Mouse (Mus musculus): Measurements from ENCODE around the gene Gys1. TPM values are rescaled to one million over a fixed set of nuclear protein-coding genes. Genes with fewer than 3 reads are reported as not detected.
"Not testable (repeated sequence)": the region's sequence is repeated elsewhere in the genome, so short reads cannot be mapped to it uniquely, and the experiment has no call there.

The Gys1 gene
- polyA plus RNA-seq (2021): 59.3 TPM

DNA sequence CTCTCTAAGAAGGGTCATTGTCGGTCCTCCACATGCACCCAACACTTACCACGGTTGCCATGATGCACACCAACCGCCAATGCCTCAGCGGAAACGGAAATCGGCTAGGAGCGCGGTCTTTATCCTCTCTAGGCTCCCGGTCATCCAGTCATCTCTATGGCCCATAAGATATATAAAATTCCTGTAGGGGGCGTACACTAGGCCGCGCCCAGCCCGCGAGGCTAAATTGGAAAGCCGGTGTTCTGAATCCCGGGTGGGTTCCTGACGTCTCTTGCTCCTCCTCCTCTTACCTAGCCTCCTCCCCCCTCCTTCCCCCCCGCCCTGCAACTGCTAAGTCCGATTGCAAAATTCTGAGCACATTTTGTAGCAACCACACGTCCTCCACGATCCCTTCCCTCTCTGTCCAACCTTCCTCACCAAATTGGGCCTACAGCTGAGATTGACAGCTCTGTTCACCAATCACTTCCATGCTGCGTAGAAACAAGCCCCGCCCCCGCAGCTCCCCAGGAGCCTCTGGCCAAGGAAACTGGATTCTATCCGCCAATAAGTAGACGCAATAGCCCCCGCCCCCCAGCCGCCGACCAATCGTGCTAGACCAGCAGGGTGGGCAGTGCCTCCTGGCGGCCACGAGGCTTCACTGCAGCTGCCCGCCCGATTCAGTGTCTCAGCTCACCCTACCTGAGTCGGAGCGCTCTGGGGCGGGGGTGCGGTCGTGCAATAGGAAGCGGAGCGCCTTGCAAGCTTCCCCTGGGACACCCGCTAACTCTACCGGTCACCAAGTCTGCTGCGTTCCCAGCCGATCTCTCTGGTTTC lies at the start of gene Gys1:
Gys1 (plus strand) TSS at position 642 of the 813 bp plus-strand sequence.
- in situ Hi-C loops (cut with MboI; ENCODE audit: low pct_unique_long_range_greater_than_20kb): no loop called here
- POLR2A ChIA-PET: interaction anchor here (0.5 to 1.0 kb wide), 4 partner anchors 8 to 28 kb away, joined by 3 to 7 read pairs (median 3); no protein-coding TSS in a partner anchor
- H3K27me3 ChIP-seq: no peaks in the 10 kb centered on the region
- TF ChIP-seq CTCF (IDR thresholded peaks at IDR 0.05): no peak
- ATAC-seq: peak; percentile 74
- DNase-seq (ENCODE audit: low read depth, low spot score): peak; percentile 99
- CTCF ChIA-PET: interaction anchor here (0.7 to 1.9 kb wide), 8 partner anchors 9 to 275 kb away, joined by 3 to 10 read pairs (median 3); no protein-coding TSS in a partner anchor

DNA sequence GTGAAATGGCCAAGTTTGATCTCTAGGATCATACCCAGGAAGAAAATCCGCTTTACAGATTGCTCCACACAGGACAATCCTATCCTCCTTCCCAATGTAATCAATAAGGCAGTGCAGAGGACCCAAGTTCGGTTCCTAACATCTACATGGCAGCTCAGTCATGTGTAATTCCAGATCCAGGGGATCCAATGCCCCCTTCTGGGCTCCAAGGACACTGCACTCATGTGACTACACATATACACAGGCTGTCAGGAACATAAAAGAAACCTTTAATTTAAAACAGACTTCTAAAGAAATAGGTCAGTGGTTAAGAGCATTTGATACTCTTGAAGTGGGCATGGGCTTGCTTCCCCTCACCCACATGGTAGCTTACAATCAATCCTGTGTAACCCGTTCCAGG lies 48.6 kb upstream of the Gys1 start:
- POLR2A ChIA-PET: no interaction called here
- no peak for ATAC-seq
- in situ Hi-C loops (cut with MboI; ENCODE audit: low pct_unique_long_range_greater_than_20kb): no loop called here

DNA sequence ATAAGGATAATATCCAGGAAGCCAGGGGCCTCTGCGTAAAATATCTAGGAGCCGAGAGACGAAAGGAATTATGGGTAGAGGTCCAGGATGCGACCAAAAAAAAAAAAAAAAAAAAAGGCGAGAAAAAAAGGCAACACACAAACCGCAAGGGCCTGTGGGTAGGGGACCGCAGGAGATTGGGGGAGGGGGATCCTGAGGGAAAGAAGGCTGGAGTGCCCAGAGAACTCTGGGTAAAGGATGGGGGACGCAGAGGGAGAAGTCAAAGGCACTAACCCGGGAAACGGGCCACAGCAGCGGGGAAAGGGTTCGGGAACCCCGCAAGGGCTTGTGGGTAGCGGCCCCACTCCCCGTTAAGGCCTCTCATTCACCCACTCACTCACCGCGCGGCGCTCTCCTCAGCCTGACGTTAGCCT lies 39.5 kb upstream of the Gys1 start:
- ATAC-seq (peak; percentile 68), DNase-seq (ENCODE audit: low read depth, low spot score) (peak; percentile 28)
- in situ Hi-C loops (cut with MboI; ENCODE audit: low pct_unique_long_range_greater_than_20kb): no loop called here
- CTCF ChIA-PET: interaction anchor here (0.6 kb wide), 1 partner anchor 86 kb away, joined by 3 read pairs; no protein-coding TSS in a partner anchor
- H3K27me3 ChIP-seq: no peaks in the 10 kb centered on the region
- POLR2A ChIA-PET: interaction anchor here (0.6 to 1.2 kb wide), 2 partner anchors 13 to 131 kb away, joined by 3 read pairs; no protein-coding TSS in a partner anchor
- TF ChIP-seq CTCF (IDR thresholded peaks at IDR 0.05): no peak

More for the DNA sequence above, 48.6 kb upstream of the Gys1 start:
- H3K27me3 ChIP-seq: no peaks in the 10 kb centered on the region
- TF ChIP-seq CTCF (IDR thresholded peaks at IDR 0.05): no peak
- CTCF ChIA-PET: no interaction called here
- DNase-seq (ENCODE audit: low read depth, low spot score): no peak

DNA sequence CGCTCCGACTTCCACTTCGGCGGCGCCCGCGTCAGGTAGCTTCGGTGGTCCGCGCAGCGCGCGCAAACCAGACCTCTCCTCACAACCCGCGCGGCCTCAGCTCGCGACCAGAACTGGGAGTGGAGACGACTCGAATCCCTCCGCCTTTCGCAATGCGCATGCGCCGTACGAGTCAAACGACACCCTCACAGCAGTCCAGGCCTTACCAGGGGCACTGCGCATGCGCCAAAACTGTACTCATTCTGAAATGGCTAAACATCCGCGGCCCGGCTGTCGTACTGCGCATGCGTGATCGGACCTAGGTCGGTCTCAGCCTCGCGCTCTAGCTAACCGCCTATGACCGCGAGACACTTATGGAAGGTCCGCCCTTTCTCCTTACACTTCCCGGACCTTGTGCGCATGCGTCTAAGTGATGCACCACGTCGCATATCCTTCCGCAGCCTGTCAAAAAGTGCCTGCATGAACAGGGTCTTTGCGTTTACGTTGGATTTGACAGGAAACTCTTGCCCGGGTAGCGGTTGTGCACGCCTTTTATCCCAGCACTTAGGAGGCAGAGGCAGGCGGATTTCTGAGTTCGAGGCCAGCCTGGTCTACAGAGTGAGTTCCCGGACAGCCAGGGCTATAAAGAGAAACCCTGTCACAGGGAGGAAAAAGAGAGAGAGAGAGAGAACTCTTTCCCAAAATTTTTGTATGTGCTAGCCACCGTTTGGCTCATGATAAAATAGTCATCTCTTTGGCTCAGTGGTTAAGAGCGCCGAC lies 38.9 kb upstream of the Gys1 start, which contains the start of gene Snrnp70:
Snrnp70 (minus strand) TSS at position 165 of the 759 bp plus-strand sequence.
- POLR2A ChIA-PET: interaction anchor here (0.6 to 1.2 kb wide), 2 partner anchors 13 to 132 kb away, joined by 3 read pairs; no protein-coding TSS in a partner anchor
- in situ Hi-C loops (cut with MboI; ENCODE audit: low pct_unique_long_range_greater_than_20kb): no loop called here
- no peaks in the 10 kb centered on the region for H3K27me3 ChIP-seq
- CTCF ChIA-PET: interaction anchor here (0.6 to 1.6 kb wide), 3 partner anchors 30 to 97 kb away, joined by 3 to 5 read pairs (median 5); no protein-coding TSS in a partner anchor
- DNase-seq (ENCODE audit: low read depth, low spot score) (peak; percentile 99), ATAC-seq (peak; percentile 93)
- no peak for TF ChIP-seq CTCF (IDR thresholded peaks at IDR 0.05)

DNA sequence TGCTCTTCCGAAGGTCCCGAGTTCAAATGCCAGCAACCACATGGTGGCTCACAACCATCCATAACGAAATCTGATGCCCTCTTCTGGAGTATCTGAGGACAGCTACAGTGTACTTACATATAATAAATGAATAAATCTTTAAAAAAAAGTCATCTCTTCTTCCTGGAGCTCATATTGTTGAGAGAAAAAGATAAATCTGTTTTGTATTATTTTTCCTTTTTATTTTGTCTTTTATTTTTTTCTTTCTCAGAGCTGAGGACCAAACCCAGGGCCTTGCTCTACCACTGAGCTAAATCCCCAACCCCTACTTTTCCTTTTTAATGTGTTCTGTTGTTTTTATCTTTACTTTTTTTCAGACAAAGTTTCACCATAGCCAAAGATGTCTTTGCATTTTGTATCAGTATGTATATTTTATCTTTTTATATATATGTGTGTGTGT lies 38.3 kb upstream of the Gys1 start:
- CTCF ChIA-PET: interaction anchor here (1.4 to 1.6 kb wide), 2 partner anchors 31 to 97 kb away, joined by 5 read pairs; no protein-coding TSS in a partner anchor
- DNase-seq (ENCODE audit: low read depth, low spot score); H3K27me3 ChIP-seq; in situ Hi-C loops (cut with MboI; ENCODE audit: low pct_unique_long_range_greater_than_20kb); POLR2A ChIA-PET; ATAC-seq: not testable (repeated sequence)
- peak; percentile 62 for TF ChIP-seq CTCF (IDR thresholded peaks at IDR 0.05)

DNA sequence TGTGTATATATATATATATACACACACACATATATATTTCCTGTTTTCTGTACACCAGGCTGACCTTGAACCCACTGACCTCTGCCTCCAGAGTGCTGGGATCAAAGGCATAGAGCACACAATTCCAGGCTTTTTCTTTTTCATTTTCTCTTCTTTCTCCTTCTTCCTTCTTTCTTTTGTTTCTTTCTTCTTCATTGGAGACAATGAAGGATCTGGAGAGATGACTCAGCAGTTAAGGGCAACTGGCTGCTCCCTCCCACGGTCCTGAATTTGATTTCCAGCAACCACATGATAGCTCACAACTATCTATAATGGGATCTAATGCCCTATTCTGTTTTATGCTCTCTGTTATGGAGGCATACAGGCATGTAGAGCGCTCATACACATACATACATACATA lies 37.9 kb upstream of the Gys1 start:
- DNase-seq (ENCODE audit: low read depth, low spot score) (no peak), ATAC-seq (no peak)
- in situ Hi-C loops (cut with MboI; ENCODE audit: low pct_unique_long_range_greater_than_20kb): no loop called here
- no peaks in the 10 kb centered on the region for H3K27me3 ChIP-seq
- no peak for TF ChIP-seq CTCF (IDR thresholded peaks at IDR 0.05)
- CTCF ChIA-PET: interaction anchor here (0.7 to 1.6 kb wide), 3 partner anchors 31 to 98 kb away, joined by 3 to 5 read pairs (median 5); no protein-coding TSS in a partner anchor
- POLR2A ChIA-PET: no interaction called here

DNA sequence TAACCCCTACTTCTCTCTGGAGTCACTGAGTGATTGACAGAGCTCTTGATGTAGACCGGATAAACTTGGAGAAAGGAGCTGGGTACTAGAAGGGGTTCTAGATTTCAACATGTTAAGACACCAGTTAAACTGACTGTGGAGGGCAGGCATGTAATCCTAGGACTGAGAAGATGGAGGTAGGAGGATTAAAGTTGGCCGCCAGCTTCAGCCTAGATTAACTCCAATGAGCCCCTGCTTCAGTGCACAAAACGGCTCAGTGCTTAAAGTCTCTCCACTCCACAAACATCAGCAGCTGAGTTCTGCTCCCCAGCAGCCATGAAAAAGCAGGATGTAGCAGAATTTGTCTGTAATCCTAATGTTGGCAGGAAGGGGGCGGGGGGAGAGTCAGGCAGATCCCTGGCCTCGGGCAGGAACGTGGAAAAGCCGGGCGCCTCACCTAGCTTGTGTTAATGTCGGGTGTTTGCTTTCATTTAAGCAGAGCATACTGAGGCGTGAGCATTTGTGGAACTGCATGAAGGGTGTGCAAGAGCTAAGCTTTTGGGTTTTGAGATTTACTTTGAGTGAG lies 33.0 kb upstream of the Gys1 start:
- ChIA-PET POLR2A (interaction anchor here (2.0 kb wide), 1 partner anchor 17 kb away, joined by 4 read pairs; no protein-coding TSS in a partner anchor), CTCF (interaction anchor here (2.5 kb wide), 1 partner anchor 101 kb away, joined by 5 read pairs; no protein-coding TSS in a partner anchor)
- no peak for ATAC-seq
- in situ Hi-C loops (cut with MboI; ENCODE audit: low pct_unique_long_range_greater_than_20kb): loop anchor here (10.0 kb wide), 1 partner anchor 97 kb away; no protein-coding TSS in a partner anchor
- TF ChIP-seq CTCF (IDR thresholded peaks at IDR 0.05): no peak
- DNase-seq (ENCODE audit: low read depth, low spot score): no peak
- H3K27me3 ChIP-seq: peaks cover 7% of the 10 kb centered on the region

DNA sequence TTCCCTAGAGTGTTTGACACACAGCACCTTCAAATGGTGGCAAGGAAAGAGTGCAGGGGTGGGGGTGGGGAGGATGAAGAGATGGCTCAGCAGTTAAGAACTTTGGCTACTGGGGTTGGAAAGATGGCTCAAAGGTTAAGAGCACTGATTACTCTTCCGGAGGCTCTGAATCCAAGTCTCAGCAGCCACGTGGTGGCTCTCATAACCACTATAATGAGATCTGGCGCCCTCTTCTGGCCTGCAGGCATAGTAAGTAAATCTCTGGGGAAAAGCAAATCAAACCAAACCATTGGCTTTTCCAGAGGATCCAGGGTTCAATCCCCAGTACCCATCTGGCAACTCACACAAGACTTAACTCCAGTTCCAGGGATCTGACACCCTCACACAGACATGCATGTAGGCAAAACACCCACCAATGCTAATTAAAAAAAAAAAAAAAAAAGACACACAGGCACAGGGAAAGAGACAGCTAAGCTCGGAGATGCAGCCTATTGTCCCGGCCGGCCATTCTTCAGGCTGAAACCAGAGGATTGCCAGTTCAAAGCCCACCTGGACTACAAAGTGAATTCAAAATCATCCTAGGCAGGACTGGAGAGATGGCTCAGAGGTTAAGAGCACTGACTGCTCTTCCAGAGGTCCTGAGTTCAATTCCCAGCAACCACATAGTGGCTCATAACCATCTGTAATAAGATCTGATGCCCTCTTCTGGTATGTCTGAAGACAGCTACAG lies 30.9 kb upstream of the Gys1 start:
- ChIA-PET CTCF (interaction anchor here (0.7 to 2.5 kb wide), 4 partner anchors 103 to 221 kb away, joined by 3 to 5 read pairs (median 4); partner anchors contain the start of gene Slc6a21), POLR2A (interaction anchor here (0.7 kb wide), 1 partner anchor 403 kb away, joined by 4 read pairs; no protein-coding TSS in a partner anchor)
- peaks cover 23% of the 10 kb centered on the region for H3K27me3 ChIP-seq
- no peak for DNase-seq (ENCODE audit: low read depth, low spot score)
- in situ Hi-C loops (cut with MboI; ENCODE audit: low pct_unique_long_range_greater_than_20kb): loop anchor here (10.0 kb wide), 1 partner anchor 99 kb away; no protein-coding TSS in a partner anchor
- peak; percentile 60 for TF ChIP-seq CTCF (IDR thresholded peaks at IDR 0.05)
- no peak for ATAC-seq

All from Patski (cell line).